Mouse (Mus musculus) thymus, postnatal 14 days (tissue): ENCODE measurements around the gene Tmem263.
A peak's percentile ranks its signal among the peaks of the same experiment; 100 is the strongest.

Experiments used
- DNase-seq: peaks from one replicate; pipeline ENCODE4 v3.0.0; 2021

Tmem263 gene

GRCm38 (mm10) chr10:85102247-85103084 is at the start of gene Tmem263, which contains the start of gene Fhl4:
Gene Tmem263, plus strand, starts transcription at chr10:85102627.
Gene Fhl4, minus strand, starts transcription at chr10:85102495.
- DNase-seq: peak; percentile 93

- DNase-seq: no peak
Observed at GRCm38 (mm10) chr10:85054876-85055275, 47.6 kb upstream of the Tmem263 start.

- no peak for DNase-seq
Observed at GRCm38 (mm10) chr10:85071605-85072152, 30.7 kb upstream of the Tmem263 start.

- peak; percentile 63 for DNase-seq
Observed at GRCm38 (mm10) chr10:85101841-85102240, 586 bp upstream of the Tmem263 start.

- DNase-seq: no peak
Observed at GRCm38 (mm10) chr10:85103085-85103885, 858 bp downstream of the Tmem263 start.

- DNase-seq: no peak
Observed at GRCm38 (mm10) chr10:85114409-85114808, 12.0 kb downstream of the Tmem263 start.

- no peak for DNase-seq
Observed at GRCm38 (mm10) chr10:85125184-85125583, 22.8 kb downstream of the Tmem263 start.

GRCm38 (mm10) chr10:85127395-85128287 is 25.2 kb downstream of the Tmem263 start, which contains the start of gene Mterf2:
Gene Mterf2, minus strand, starts transcription at chr10:85128027.
- peak; percentile 92 for DNase-seq

GRCm38 (mm10) chr10:85128453-85128852 is 26.0 kb downstream of the Tmem263 start:
- DNase-seq: peak; percentile 38

- no peak for DNase-seq
Observed at GRCm38 (mm10) chr10:85136573-85136972, 34.1 kb downstream of the Tmem263 start.

- DNase-seq: no peak
Observed at GRCm38 (mm10) chr10:85141465-85141864, 39.0 kb downstream of the Tmem263 start.

GRCm38 (mm10) chr10:85146282-85146681 is 43.9 kb downstream of the Tmem263 start:
- no peak for DNase-seq

- DNase-seq: no peak
Observed at GRCm38 (mm10) chr10:85149226-85149625, 46.8 kb downstream of the Tmem263 start.

GRCm38 (mm10) chr10:85154195-85154594 is 51.8 kb downstream of the Tmem263 start:
- peak; percentile 81 for DNase-seq

GRCm38 (mm10) chr10:85157451-85157850 is 55.0 kb downstream of the Tmem263 start:
- DNase-seq: no peak

- no peak for DNase-seq
Observed at GRCm38 (mm10) chr10:85159989-85160619, 57.7 kb downstream of the Tmem263 start.

GRCm38 (mm10) chr10:85161745-85162351 is 59.4 kb downstream of the Tmem263 start:
- DNase-seq: peak; percentile 56

GRCm38 (mm10) chr10:85164791-85165190 is 62.4 kb downstream of the Tmem263 start:
- DNase-seq: no peak

GRCm38 (mm10) chr10:85165306-85165705 is 62.9 kb downstream of the Tmem263 start:
- DNase-seq: no peak
